Mouse (Mus musculus) embryo, embryonic 10.5 days (tissue): Measurements from ENCODE around the gene Hoxc11.

ENCODE experiments used
- DNase-seq: peaks from one replicate; pipeline ENCODE4 v3.0.0-alpha.2; 2015; ENCODE audit warnings: low spot score

Hoxc11 gene

GRCm38 (mm10) chr15:102984521-102984920, 30.3 kb downstream of the Hoxc11 start:
- DNase-seq, result no peak

- no peak for DNase-seq
These were observed 30.7 kb downstream of the Hoxc11 start for GRCm38 (mm10) chr15:102984925-102985324.

GRCm38 (mm10) chr15:102987124-102987833, 33.1 kb downstream of the Hoxc11 start:
- peak; percentile 99 for DNase-seq

DNA sequence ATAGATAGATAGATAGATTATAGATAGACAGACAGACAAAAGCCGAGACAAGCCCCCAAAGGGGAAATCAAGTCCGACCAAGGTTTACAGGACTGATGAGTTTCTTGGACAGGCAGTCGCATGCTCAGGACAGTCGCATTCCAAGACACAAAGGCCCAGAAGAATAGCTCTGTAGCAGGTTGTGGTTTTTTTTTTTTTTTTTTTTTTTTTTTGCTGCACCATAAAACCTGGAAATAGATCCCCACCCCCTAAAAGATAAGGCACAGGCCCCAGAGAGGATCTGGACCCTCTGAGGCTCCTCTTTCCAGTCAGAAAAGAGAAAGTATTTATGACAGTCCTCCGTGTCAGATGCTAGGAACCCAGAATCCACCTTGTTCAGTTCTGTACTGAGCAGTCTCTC, 33.9 kb downstream of the Hoxc11 start:
- DNase-seq, result no peak

DNA sequence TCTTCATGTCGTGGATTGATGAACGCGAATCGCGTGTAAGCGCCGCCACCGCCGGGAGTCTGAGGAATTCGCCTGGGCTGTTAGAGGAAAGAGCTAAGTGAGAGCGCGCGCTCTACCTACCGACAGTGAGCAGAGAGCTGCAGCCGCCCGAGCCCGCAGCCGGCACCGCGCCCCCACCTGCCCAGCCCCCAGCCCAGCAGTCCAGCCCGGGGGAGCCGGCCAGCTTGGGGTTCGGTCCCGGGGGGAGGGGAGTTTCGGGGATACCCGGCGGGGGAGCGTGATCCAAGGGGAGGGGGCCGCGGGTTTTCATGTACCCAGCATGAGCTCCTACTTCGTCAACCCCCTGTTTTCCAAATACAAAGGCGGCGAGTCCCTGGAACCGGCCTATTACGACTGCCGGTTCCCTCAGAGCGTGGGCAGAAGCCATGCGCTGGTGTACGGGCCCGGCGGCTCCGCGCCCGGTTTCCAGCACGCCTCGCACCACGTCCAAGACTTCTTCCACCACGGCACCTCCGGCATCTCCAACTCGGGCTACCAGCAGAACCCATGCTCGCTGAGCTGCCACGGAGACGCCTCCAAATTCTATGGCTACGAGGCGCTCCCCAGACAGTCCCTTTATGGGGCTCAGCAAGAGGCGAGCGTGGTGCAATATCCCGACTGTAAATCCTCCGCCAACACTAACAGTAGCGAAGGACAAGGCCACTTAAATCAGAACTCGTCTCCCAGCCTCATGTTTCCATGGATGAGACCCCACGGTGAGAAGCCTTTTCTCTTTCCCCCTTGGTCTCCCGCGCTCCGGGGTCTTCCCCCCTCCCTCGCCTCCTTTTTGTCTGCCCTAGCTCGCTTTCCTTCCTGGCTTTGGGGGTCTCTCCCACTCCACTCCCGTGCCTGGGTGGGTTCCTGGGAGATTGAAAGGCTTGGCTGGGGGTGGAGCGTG, 36.5 kb downstream of the Hoxc11 start, which contains the start of gene Hoxc8:
Hoxc8 (plus strand) TSS at position 147 of the 937 bp plus-strand sequence.
- DNase-seq, result no peak

GRCm38 (mm10) chr15:102991782-102992181, 37.6 kb downstream of the Hoxc11 start:
- DNase-seq, result no peak

- no peak for DNase-seq
These were observed 38.0 kb downstream of the Hoxc11 start for GRCm38 (mm10) chr15:102992206-102992605.

DNA sequence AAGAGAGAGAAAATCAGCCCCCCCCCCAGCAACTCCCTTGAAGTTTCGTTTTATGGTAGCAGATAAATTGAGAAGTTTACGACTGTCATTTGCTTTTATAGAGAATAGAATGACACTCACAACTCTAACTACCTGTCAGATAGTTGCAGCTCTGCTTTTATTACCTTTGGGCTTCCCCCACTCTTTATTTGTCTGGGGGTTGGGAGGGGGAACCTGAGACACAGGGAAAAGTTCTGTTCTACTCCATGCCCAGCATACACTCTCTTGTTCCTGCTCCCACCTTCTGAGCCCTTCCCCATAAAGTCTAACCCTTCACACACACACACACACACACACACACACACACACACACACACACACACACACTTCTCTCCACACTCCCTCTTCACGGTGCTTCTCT, 38.6 kb downstream of the Hoxc11 start:
- no peak for DNase-seq

DNA sequence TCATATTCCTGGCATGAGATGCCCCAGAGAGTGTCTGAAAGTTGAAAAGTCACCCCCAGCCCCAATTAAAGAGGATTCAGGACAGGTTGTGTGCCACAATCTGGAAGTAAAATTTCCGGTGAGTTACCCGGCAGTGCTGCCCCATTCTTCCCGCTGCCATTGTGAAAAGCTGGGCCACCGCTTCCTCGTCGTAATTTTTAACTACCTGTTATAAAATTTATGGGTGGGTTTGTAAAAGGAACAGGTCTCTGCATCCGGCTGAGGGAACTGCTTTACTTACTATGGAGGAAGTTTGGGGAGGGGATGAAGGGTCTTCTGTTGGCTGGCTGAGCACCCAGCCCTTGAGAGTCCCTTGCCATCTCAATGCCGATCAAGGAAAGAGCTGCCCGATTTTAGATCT, 42.3 kb downstream of the Hoxc11 start:
- DNase-seq, result no peak

DNA sequence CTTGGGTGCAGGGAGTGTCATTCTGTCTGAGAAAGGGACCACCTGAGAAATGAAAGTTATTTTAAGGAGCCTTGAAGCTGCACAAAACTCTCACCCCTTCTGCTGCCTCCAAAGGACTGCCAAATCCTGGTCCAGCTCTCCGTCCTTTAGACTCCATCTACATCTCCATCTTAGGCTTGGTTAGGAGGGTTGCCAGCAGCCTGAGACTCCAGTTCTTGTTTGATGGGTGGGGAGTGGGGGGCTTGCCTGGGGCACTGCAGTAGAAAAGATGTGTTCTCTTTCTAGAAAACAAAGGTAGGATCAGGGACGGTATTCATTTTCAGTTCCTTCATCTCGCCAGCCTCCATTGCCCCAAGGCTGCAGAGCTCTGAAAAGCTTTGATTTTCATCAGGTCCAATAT, 43.2 kb downstream of the Hoxc11 start:
- DNase-seq, result no peak

GRCm38 (mm10) chr15:102997939-102998355, 43.7 kb downstream of the Hoxc11 start, which contains the start of gene Hoxc6:
Gene Hoxc6, plus strand, starts transcription at chr15:102998257.
- peak; percentile 83 for DNase-seq

- no peak for DNase-seq
These were observed 44.5 kb downstream of the Hoxc11 start for GRCm38 (mm10) chr15:102998608-102999182.

DNA sequence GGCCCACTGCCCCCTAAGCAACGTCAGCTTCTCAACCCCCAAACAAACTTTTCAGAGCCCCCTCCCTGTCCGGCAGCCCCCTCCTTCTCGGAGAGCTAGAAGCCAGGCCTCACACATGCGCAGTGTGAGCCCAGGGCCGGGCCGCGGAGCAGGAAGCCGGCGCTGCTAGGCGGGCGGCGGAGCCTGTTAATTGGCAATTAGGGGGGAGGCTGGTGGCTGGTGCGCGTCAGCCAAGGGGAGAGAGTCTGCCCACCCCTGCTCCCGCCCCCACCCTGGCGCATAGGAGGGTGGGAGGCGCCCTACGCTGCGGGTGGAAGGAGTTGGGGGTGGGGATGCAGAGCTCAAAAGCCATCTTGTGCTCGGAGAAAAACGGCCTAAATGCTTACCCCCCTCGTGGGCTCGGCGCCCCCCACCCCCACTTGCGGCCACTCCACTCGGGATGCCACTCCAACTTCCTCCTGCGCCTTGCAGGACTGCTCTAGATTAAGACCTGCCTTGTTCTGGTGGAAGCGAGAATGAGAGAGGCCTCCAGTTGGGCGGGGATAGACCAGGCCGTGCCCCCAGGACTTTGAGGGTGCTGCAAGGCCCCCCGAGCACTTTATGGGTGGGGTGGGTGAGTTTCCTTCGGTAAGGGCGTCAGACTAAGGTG, 45.1 kb downstream of the Hoxc11 start:
- DNase-seq, result peak; percentile 86

GRCm38 (mm10) chr15:102999955-103000354, 45.7 kb downstream of the Hoxc11 start:
- DNase-seq, result no peak

GRCm38 (mm10) chr15:103000501-103000901, 46.3 kb downstream of the Hoxc11 start:
- DNase-seq, result no peak

DNA sequence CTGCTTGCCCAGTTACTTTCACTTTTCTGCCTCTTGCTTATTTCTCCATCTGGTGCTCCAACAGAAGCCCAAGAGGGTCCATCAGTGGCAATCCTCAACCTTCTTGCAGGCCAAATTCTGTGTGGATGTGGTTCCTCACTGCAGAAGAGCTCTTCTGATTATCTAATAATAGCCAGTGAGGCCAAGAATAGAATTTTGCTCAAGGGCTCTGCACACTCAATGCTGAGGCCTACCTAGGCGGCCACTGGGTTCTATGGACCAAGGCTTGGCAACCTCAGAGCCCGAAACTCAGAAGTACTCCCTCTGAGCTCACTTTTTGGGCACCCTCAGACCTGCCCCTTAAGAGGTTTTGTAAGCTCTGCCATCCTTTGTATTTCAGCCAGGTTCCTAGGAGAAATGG, 47.1 kb downstream of the Hoxc11 start:
- no peak for DNase-seq

DNA sequence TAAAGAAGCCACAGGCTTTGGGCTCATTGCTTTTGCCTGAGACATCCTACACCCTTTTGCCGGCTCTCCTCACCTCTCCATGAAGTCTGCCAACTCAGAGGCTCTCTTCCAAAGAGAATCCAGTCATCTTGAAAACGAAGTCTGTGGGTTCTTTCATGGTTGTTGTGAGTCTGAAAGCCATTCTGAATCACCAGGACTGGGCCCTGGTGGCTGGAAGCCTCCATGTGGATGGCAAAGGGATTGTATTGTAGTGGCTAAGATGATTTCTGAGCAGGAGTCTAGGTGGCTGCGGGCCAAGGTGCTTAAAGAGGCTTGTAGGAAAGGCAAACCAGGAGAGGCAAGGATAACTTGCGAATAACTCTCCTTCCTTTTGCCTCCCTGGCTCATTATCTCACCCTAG, 47.9 kb downstream of the Hoxc11 start:
- no peak for DNase-seq

DNA sequence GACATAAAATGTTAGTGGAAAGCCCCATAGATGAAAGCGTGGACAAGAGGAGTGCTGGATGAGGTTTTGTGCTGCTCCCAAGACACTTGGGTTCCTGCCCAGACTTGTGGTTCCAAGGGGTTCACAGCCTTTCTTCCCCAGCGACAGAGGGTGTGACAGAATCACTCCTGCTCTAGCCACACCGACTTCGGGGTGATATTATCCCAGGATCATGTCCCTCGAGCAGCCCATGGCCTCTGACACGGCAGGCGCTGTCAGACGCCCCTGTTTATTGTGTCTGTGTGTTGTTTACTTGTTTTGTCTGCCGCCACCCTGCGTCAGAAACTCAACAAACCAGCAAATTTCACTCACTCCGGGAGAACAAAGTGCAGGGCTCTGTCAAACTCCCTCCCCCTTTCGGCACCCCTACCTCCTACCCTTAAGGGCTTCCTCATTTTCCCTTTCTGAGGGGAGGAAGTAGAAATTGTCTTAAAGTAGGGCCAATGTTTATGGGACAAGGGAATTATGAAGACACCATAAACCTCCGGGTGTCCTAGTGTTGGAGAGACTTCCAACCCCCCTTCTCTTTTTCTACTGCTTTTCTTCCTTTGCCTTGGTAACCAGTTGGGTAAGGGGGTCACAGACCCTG, 48.7 kb downstream of the Hoxc11 start:
- DNase-seq, result no peak

GRCm38 (mm10) chr15:103005308-103005707, 51.1 kb downstream of the Hoxc11 start:
- DNase-seq, result no peak

DNA sequence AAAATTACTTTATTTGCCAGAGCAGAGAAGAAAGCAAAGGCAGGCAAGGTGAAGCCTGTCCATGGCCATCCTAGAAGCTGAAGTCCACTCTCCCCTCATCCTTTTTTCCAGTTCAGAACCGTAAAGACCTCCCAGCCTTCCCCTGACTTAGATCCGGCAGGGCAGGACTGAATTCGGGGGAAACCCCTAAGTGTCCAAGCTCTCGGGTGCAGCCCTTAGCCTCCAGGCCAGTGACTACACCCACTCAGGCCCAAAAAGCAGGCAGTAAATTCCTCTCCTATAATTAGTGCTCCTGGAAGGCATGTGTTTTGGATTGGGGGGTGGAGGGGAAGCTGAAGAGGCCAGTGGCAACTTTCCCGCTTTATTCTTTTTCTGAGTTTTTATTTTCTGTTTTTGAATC, 51.6 kb downstream of the Hoxc11 start:
- DNase-seq, result no peak

GRCm38 (mm10) chr15:103006326-103006725, 52.1 kb downstream of the Hoxc11 start:
- DNase-seq, result no peak
